Mouse (Mus musculus) 416B (cell line): ENCODE data around the gene Abhd17c.

ENCODE experiments used
- DNase-seq: peaks from one replicate; pipeline ENCODE4 v3.0.0; 2011; ENCODE audit warnings: low read depth

The Abhd17c gene

DNA sequence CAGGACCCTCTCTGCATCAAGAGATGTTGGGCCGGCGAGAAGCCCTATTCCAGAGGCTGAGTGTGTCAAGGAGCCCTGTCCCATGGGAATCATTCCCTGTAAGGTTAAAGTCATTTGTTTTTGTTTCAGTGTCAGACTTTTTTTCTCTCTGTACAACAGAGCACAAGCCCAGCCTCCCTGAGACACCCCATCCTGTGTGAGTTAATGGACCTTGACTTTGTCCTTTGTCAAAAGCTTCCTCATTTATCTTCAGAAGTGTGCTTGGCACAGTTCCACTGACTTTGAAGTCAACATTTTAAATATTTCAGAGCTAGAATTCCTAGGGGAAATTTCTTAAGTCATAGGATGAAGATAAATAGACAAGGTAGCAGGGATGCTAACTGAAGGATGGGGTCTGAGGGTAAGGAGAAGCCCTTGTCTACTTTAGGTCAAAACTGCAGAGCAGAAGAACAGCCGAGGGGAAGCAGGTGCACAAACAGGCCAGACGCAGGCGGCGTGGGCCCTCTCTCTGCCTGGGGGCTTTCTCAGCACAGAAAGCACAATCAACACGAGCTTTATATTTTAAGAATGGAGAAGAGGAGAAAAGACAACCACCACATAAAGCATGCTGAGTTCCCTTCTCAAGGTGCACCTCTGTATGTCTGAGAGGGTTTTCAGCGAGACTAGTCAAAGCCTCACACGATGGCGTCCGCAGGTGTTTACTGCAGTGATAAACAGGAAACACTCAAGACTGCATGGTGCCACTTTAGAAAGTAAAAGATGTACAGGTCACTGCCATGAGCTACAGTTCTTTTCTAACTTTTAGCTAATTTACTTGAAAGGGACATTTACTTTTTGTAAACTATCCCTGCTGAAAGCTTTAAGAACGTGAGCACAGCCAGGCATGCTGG is 32.2 kb downstream of the Abhd17c start:
- no peak for DNase-seq

DNA sequence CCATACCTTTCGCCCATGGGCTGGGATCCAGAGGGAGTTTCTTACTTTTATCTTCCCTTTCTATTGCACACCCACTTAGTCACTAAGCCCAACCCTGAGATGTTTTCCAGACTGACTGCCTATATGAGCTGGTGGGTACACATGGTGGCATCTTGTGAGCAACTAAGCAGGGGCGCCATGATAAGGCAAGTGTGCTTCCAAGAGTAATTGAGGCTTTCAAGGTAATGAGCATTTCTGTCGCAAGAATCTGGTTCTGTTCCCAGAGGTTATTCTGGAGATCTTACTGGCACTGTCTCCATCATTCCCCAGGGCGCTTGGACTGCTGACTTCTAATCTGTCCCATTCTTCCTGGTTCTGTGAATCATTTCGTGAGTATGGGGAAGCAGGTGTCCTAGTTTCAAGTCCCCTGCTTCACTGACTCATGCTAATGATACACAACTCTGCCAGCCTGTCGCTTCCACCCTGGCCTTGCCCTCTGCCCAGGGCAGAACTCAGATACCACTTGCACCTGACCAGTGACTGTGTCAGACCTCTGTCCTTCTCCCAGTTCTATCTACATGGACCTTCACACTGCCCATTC is 34.1 kb downstream of the Abhd17c start:
- DNase-seq: no peak

DNA sequence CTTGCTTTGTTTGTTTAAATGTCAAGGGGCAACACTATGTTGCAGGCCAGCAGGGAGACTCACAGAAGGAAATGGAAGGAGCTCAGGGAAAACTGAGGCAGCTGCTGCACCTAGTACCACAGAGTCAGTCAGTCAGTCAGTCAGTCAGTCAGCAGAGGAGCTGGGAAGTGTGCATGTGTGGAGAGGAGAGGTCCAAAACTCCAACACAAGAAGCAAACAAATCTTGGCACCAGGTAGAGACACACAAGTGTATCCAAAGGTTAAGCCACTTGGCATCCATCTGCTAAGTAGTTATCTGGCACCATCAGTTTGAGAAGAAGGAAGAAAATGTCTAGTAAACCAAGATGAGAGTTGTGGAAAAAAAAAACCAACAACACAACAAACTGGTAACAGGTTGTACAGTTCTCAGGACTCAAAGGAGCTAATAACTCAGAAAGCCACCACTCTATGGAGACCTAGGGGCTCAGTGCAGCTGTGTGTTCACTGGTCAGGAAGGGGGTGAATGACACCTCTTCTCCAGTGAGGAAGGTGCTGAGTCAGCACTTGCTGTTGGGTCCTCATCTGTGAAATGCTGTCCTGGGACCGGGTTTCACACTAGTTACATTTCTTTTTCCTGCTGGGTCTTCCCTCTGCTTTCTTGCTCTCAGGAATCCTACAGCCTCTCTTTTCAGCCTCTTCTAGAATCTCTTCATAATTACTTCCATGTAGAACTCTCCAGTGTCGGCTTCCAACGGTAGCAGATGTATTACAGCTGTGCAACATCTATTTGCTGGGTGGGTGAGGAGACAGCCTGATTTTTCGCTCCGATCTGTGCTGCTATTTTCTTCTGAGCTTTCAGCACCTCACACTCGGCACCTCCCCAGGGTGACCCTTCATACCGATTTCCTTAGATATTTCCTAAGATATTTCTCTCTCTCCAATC is 34.8 kb downstream of the Abhd17c start:
- DNase-seq: no peak

DNA sequence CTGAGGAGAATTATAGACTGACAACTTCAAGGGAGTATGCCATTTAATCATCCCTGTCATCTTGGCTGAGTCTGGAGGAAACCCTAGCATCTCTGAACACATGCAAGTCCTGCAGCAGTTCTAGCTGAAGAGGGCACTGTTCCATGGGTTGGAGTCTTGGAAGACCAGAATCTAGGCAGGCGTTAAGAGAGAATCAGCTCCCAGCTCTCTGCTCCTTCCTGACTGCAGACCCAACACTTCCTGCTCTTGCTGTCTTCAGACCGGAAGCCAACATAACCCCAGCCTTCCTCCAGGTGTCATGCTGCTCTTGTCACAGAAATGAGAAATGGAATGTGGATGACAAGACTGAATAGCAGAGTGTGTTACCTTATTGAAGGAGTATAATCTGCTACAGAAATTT is 36.3 kb downstream of the Abhd17c start:
- DNase-seq: peak; percentile 71

DNA sequence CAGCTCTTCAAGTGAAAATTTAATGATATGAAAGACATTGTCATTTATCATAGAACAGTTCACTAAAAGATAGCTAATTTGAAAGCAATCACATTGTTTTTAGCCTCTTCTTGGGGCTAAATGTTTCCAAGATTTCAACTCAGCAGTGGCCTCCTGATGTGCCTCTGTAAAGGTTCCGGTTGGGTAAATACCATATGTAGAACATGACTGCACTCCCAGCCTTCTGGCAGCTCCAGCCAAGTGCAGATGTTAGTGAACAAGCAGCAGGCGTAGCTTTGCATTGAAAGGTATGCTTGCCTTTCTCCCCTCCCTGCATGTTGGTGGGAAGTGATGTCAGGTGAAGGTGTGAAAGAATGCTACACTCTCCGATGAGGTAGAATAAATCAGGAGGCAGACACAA is 36.9 kb downstream of the Abhd17c start:
- DNase-seq: no peak

DNA sequence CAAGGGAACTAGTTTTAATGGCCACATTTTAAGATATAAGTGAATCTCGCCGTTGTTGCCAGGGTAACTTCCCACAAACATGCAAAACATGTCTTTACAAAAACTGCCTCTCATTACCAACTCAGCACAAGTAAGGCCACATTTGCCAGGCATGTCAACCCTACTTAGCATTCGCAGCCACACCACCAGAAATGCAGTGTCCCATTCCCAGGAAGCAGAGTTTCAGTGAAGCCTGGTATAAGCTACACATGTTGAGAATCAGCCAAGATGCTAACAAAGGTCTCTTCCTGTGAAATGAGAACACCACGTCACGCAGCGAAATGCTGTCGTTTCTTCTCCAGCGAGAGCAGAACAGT is 38.7 kb downstream of the Abhd17c start:
- DNase-seq: no peak

DNA sequence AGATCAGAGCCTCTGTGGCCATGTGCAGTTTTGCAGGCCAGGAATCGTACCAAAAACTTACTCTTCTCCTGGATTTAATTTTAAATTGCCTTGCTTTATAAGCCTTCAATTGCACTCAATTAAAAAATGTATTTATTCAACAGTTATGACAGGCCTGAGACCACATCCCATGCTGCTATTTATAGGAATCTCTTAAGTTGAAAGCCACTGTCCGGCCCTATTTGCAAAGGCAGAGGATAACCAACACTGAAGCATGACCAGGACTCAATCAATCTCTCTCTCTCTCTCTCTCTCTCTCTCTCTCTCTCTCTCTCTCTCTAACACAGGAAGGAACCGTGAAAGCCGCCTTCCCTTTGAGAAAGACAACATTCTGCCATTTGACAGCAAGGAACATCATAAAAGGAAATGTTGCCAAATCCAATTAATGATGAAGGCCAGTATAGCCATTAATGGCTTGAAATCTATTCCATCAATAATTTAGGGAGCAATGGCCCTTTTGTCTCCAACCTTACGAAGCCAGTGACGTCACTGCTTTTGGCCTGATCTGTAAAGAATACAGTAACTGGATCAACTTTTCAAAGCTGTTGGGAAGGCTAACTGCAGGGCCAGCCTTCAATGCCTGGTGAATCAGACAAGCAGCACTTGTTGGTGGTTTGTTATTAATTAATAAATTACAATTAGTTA is 39.2 kb downstream of the Abhd17c start:
- DNase-seq: no peak

DNA sequence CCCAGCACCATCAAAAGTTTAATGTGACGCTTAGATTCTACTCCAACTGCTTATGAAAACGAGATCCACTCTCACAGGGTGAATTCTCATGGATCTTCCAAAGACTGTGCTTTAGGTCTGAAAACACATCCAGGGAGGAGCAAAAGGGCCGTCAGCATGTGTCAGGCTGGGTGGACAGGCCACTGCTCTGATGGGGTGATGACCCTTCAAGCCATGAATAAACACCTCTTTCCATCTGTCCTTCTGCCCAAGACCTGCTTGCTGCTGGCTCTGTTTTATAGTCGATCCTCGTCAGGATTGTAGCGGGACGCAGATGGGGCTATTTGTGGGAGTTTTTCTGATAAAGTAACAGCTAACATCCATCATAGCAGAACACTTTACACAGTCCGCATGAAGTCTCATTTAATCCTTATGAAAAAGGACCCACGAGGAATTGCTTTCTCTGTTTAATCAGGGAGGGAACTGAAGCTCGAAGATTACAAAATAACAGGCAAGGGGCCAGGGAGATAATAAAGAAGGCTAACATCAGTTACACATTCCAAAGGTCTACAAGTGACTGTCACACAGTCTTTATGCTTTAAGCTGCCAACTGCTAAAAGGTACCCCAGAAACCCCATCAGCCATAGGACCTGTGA is 39.9 kb downstream of the Abhd17c start:
- no peak for DNase-seq

DNA sequence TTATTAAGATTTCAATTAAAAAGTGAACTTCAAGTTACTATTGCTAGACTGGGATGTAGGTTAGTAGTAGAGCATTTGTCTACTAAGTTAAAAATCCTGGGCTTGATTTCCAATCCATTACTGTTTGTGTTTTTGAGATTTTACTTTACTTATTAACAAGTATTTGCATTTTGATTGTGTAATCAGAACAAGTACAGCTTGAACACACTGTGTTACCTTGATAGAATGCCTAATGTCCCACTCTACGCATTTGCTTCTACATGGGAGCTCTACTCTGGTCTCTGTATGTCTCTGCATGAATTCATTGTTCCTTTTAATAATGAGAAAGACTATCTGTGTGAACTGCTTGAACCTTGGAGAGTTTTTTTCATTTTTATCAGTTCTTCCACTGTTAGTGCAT is 44.8 kb downstream of the Abhd17c start:
- no peak for DNase-seq

DNA sequence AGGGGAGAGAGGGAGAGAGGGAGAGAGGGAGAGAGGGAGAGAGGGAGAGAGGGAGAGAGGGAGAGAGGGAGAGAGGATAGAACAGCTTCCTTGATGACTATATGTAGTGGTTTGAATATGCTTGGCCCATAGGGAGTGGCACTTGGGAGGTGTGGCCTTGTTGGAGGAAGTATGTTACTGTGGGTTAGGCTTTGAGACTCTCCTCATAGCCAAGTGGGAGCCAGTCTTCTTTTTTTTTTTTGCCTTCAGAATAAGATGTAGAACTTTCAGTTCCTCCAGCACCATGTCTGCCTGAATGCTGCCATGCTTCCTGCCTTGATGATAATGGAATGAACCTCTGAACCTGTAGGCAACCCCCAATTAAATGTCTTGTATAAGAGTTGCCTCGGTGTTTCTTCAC is 49.1 kb downstream of the Abhd17c start:
- peak; percentile 48 for DNase-seq

DNA sequence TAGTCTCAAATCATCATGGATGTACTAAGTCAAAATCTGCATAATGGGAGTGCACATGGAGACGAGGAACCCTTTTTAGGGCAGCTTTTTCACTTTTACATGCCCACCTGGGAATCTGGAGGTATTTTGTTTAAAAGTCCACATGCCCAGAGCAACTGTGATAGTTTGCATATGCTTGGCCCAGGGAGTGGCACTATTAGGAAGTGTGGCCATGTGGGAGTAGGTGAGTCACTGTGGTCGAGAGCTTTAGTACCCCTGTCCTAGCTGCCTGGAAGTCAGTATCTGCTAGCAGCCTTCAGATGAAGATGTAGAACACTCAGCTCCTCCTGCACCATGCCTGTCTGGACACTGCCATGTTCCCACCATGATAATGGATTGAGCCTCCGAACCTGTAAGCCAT is 51.0 kb downstream of the Abhd17c start:
- peak; percentile 34 for DNase-seq

DNA sequence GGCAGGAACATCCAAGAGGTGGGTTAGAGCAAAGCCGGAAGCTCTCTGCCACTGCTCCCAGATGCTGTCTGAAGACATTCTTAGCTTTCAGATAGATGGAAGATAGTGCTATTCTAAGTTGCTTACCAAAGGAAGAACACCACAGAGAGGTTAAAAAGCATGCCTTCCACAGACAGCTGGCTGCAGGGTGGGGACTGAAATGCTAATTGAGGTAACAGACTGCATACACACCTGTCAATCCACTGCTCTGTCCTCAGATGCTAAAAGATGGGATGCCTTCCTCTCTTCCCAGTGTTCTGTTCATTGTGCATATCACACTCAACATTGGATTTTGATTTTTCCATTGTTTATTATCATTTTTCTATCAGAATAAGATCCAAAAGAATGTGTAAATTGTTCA is 53.6 kb downstream of the Abhd17c start:
- no peak for DNase-seq

DNA sequence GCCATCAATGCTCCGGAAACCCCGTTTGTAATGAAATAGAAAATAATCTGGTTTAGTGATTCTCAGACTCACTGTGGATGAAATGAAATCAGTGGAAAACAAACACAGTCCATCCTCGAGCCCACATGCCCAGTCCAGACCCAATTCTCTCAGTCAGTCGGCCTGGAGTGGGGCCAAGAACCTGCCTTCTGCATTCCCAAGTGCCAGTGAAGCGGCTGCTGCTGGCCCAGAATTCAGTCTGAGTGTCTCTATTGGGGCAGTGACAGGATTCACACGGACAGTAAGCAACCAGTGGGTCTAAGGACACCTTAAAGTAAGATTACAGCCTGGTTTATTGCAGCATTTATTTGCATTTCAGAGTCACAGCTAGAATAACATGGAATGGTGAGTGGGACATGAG is 55.2 kb downstream of the Abhd17c start:
- no peak for DNase-seq

DNA sequence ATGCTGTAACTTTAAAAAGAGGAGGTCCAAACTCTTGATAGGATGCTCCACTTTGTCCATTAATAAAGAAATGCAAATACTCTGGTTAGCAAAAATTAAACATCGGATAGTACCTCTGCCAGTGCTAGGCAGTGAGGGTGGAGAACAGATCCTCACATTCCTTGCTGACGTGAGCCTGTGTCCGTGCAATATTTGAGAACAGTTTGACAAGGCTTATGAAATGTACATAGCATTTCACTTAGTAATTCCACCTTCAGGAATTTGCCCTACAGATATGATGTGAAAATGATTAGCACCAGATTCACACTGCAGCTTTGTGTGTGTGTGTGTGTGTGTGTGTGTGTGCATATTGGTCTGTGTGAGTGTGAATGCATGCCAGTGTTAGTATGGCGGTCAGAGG is 60.9 kb downstream of the Abhd17c start:
- DNase-seq: no peak

DNA sequence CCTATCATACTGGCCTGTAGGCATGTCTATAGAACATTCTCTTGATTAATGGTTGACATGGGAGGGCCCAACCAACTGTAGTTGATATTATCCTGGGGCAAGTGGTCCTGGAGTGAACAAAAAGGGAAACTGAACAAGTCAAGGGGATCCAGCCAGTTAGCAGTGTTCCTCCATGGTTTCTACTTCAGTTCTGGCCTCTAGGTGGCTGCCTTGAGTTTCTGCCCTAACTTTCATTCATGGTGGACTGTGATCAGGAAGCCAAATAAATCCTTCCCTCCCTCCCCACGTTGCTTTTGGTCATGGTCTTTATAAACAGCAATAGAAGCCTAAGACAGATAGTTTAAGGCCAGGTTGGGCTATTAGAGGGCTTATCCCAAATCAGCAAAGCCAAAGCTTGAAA is 61.9 kb downstream of the Abhd17c start:
- DNase-seq: peak; percentile 47

DNA sequence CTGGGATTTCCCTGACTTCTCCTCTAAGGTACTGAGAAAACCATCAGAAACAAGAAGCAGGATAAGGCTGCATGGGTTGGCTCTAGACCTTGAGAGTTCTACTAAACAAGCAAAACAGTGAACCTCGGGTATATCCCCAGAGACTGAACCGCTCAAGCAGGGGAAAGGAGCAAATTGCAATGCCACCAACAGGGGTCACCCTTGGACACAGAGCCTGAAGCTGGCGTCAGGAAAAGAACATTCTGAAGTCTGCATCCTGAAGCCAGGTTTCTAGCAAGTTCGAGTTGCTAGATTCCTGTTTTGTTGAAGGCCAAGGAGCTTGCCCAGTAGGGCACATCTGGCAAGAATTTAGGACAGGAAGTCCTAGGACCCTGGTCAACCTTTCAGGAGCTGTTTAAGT is 62.7 kb downstream of the Abhd17c start:
- peak; percentile 71 for DNase-seq

DNA sequence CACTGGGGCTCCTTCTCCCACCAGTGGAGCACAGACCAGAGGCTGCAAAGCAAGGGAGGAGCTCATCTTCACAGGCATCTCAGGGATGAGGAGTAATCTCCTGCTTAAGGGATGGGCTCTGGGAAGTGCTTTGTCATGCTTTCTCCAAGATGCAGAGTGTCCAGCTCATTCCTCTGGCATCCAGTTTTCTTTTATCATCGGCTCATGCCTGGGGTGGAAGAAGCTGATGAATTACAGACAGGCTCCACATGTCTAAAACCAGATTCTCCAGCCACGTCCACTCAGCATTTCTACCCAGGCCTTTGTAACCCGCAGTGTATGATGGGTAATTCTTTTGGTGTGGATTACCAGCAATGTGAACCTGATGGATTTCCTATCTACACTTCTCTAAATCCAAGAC is 63.5 kb downstream of the Abhd17c start:
- DNase-seq: no peak

DNA sequence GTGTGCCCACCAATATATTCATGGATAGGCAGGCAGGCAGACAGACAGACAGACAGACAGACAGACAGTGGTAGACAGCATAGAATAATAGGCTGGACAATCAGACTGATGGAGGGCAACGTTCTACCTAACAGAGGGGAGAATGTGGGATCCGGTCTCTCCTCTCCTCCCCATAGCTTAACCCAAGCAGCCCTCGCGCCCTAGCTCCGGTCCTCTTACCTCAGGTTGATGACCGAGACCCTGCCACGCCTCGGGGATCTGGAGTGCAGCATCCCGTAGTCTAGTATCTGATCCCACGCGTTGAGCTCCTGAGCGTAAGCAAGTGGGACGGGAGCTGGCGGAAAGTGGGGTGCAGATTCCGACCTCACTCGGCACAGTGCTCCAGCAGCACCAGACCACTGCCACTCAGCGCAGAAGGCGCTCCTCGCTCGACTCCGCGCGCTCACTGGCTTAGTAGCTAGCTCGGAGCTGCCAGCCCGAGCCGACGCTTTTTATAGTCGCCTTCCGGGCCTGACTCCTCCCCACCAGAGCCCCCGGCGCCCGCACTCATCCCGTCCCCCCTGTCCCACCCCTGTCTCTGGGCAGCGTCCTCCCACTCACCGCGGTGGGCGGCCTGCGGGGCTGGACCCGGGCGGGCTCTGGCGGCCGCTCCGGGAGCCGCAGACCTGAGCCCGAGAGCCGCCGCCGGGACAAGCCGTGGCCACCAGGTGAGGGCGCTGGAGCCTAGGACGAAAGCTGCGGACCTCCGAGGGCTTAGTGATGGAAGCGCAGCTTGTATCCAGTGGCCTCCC is 65.5 kb downstream of the Abhd17c start, which contains the start of gene Cemip:
Cemip (minus strand) TSS at position 464 of the 791 bp plus-strand sequence.
- no peak for DNase-seq

DNA sequence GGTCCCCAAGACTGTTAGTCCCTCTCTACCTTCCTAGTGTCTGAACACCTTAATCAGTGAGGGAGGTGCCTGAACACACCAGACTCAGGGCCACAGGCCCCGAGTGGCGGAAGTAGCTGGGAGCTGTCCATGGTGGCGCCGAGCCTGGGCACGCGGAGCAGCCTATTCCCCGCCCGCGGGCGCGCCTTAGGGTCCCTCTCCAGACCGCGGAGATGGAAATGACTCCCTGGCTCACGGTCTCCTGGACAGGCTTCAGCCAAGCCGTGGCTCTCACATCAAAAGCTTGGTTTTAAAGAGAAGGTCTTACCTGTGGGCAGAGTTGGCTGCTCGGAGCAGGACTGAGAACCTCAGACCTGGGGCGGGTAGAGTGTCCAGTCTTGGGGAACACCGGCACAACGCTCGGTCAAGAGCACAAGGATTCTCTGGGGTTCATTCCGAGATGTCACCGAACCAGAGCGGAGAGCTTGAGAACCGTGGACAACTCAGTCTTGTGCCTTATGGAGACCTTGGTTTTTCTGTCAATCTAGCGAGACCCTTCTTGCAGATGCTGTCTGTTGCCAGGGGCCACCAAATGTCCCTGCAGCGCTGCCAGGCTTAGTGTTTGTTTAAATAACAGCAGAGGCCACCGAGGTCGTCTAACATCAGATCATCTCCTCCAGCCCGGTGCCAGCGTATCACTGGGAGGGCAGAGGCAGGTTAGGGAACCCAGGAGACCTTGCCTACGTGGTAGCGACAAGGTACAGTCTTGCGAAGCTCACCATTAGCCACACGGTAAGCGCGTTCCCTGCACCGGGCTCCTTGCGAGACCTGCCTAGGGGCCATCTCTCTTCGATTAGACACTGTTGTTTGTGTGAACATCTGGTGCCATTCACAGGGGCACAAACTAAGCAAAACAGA is 66.4 kb downstream of the Abhd17c start:
- no peak for DNase-seq
